Mouse (Mus musculus) myocyte (in vitro differentiated cells): Measurements from ENCODE around the gene Ptprm. TPM values are rescaled to one million over a fixed set of nuclear protein-coding genes. Genes with fewer than 3 reads are reported as not detected.

Experiments used
- H3K27me3 ChIP-seq: one replicate; pipeline ENCODE4 v1.6.1; 2011; ENCODE audit not compliant: control insufficient read depth, insufficient read depth, insufficient read length
- H3K36me3 ChIP-seq: one replicate; pipeline ENCODE4 v1.6.1; 2011; ENCODE audit not compliant: control insufficient read depth, insufficient read depth
- H3K4me2 ChIP-seq: one replicate; pipeline ENCODE4 v1.6.1; 2011; ENCODE audit warnings: low read depth, control low read depth
- H3K4me3 ChIP-seq: one replicate; pipeline ENCODE4 v1.5.1; 2011; ENCODE audit warnings: mild to moderate bottlenecking, control low read depth, moderate library complexity
- H3K79me2 ChIP-seq: one replicate; pipeline ENCODE4 v1.6.1; 2011; ENCODE audit not compliant: control insufficient read depth, insufficient read depth
- H3ac ChIP-seq: one replicate; pipeline ENCODE4 v1.6.1; 2011; ENCODE audit not compliant: control insufficient read depth, insufficient read length
- CEBPB ChIP-seq: IDR thresholded peaks from 2 replicates; pipeline ENCODE4 v1.6.1; 2011; ENCODE audit warnings: mild to moderate bottlenecking, moderate library complexity; ENCODE audit not compliant: poor library complexity, insufficient read depth, severe bottlenecking
- E2F4 ChIP-seq: IDR thresholded peaks from one replicate; pipeline ENCODE4 v1.6.1; 2011; ENCODE audit warnings: mild to moderate bottlenecking, control low read depth, moderate library complexity; ENCODE audit not compliant: insufficient read depth
- MAX ChIP-seq: IDR thresholded peaks from one replicate; pipeline ENCODE4 v1.6.1; 2011; ENCODE audit warnings: low read depth, mild to moderate bottlenecking, control low read depth
- MYOD1 ChIP-seq, 3 experiments: IDR thresholded peaks; one replicate each; pipeline ENCODE4 v1.6.1; 2011; ENCODE audit warnings: control low read depth in 2 of 3, low read depth in 2 of 3, mild to moderate bottlenecking in 2 of 3, moderate library complexity in 1 of 3; ENCODE audit not compliant: insufficient read length in 2 of 3, control insufficient read depth in 1 of 3
- MYOG ChIP-seq, 3 experiments: IDR thresholded peaks; one replicate each; pipeline ENCODE4 v1.6.1; 2011; ENCODE audit warnings: control low read depth in 2 of 3, low read depth in 2 of 3, mild to moderate bottlenecking in 2 of 3; ENCODE audit not compliant: insufficient read length in 2 of 3, control insufficient read depth in 1 of 3, insufficient read depth in 1 of 3
- POLR2A ChIP-seq: IDR thresholded peaks from one replicate; pipeline ENCODE4 v1.6.1; 2011; ENCODE audit warnings: low read depth, mild to moderate bottlenecking, control low read depth, moderate library complexity; ENCODE audit not compliant: insufficient read length
- POLR2AphosphoS2 ChIP-seq: IDR thresholded peaks from one replicate; pipeline ENCODE4 v1.6.1; 2011; ENCODE audit warnings: low read depth, control low read depth; ENCODE audit not compliant: insufficient read length
- REST ChIP-seq: IDR thresholded peaks from one replicate; pipeline ENCODE4 v1.6.1; 2011; ENCODE audit warnings: mild to moderate bottlenecking, control low read depth, moderate library complexity; ENCODE audit not compliant: insufficient read depth, insufficient read length
- SRF ChIP-seq: IDR thresholded peaks from one replicate; pipeline ENCODE4 v1.6.1; 2011; ENCODE audit warnings: low read depth; ENCODE audit not compliant: control insufficient read depth, insufficient read length
- TCF12 ChIP-seq: IDR thresholded peaks from one replicate; pipeline ENCODE4 v1.6.1; 2011; ENCODE audit warnings: mild to moderate bottlenecking, control low read depth; ENCODE audit not compliant: poor library complexity, insufficient read depth, severe bottlenecking
- TCF3 ChIP-seq: IDR thresholded peaks from one replicate; pipeline ENCODE4 v1.6.1; 2011; ENCODE audit warnings: low read depth, control low read depth; ENCODE audit not compliant: insufficient read length
- USF1 ChIP-seq: IDR thresholded peaks from one replicate; pipeline ENCODE4 v1.6.1; 2011; ENCODE audit warnings: low read depth, mild to moderate bottlenecking, control low read depth, moderate library complexity
- polyA plus RNA-seq: library from polyadenylated mRNA; unstranded; fragments of >200 nt; fragmentation: generic; extraction: Trizol; gene quantifications from one replicate; pipeline ENCODE4 v1.2.1, GENCODE M21; 2012; ENCODE audit warnings: missing spikeins

The Ptprm gene
- polyA plus RNA-seq, 1 experiment, result 6.5 TPM

- no peaks in the 10 kb centered on the region for H3K27me3 ChIP-seq
- H3K4me3 ChIP-seq, result no peak overlapping the region
- no peak overlapping the region for H3ac ChIP-seq
- no peak overlapping the region for H3K4me2 ChIP-seq
- no peak for TF ChIP-seq TCF12
- TF ChIP-seq TCF3, result no peak
- no peaks in the 10 kb centered on the region for H3K36me3 ChIP-seq
- H3K79me2 ChIP-seq, result no peaks in the 10 kb centered on the region
Observed at GRCm38 (mm10) chr17:66815921-66816320, 538.3 kb downstream of the Ptprm start.

- Histone ChIP-seq H3K36me3 (no peaks in the 10 kb centered on the region), H3K4me2 (no peak overlapping the region), H3K27me3 (no peaks in the 10 kb centered on the region), H3K4me3 (no peak overlapping the region), H3ac (no peak overlapping the region), H3K79me2 (no peaks in the 10 kb centered on the region)
- TF ChIP-seq TCF3 (no peak), TCF12 (no peak), USF1 (no peak), SRF (no peak), POLR2AphosphoS2 (no peak), MYOD1 (IDR thresholded peaks at IDR 0.05; ENCODE audit: control insufficient read depth in 1 of 3, insufficient read length in 2 of 3, low read depth in 2 of 3) (no peak), MAX (no peak), E2F4 (no peak), REST (no peak), MYOG (IDR thresholded peaks at IDR 0.05; ENCODE audit: control insufficient read depth in 1 of 3, insufficient read depth in 1 of 3, insufficient read length in 2 of 3, low read depth in 2 of 3) (no peak), POLR2A (no peak), CEBPB (no peak)
Observed at GRCm38 (mm10) chr17:66813786-66814185, 540.5 kb downstream of the Ptprm start.

GRCm38 (mm10) chr17:66813346-66813745 is 540.9 kb downstream of the Ptprm start:
- no peaks in the 10 kb centered on the region for H3K79me2 ChIP-seq
- no peaks in the 10 kb centered on the region for H3K36me3 ChIP-seq
- no peak overlapping the region for H3K4me2 ChIP-seq
- H3K4me3 ChIP-seq, result no peak overlapping the region
- no peak overlapping the region for H3ac ChIP-seq
- TF ChIP-seq USF1 (no peak), TCF3 (no peak)
- no peaks in the 10 kb centered on the region for H3K27me3 ChIP-seq

- H3K4me3 ChIP-seq, result no peak overlapping the region
- TF ChIP-seq TCF3 (no peak), MYOG (IDR thresholded peaks at IDR 0.05; ENCODE audit: control insufficient read depth in 1 of 3, insufficient read depth in 1 of 3, insufficient read length in 2 of 3, low read depth in 2 of 3) (no peak), MAX (no peak), REST (no peak), CEBPB (no peak), TCF12 (no peak), E2F4 (no peak), MYOD1 (IDR thresholded peaks at IDR 0.05; ENCODE audit: control insufficient read depth in 1 of 3, insufficient read length in 2 of 3, low read depth in 2 of 3) (no peak), POLR2A (no peak), USF1 (no peak), POLR2AphosphoS2 (no peak), SRF (no peak)
- no peaks in the 10 kb centered on the region for H3K27me3 ChIP-seq
- H3K36me3 ChIP-seq, result no peaks in the 10 kb centered on the region
- H3ac ChIP-seq, result no peak overlapping the region
- no peak overlapping the region for H3K4me2 ChIP-seq
- H3K79me2 ChIP-seq, result no peaks in the 10 kb centered on the region
Observed at GRCm38 (mm10) chr17:66809786-66810185, 544.5 kb downstream of the Ptprm start.

GRCm38 (mm10) chr17:66808186-66808585 is 546.1 kb downstream of the Ptprm start:
- Histone ChIP-seq H3K4me2 (no peak overlapping the region), H3K79me2 (no peaks in the 10 kb centered on the region), H3K27me3 (no peaks in the 10 kb centered on the region), H3K36me3 (no peaks in the 10 kb centered on the region), H3ac (no peak overlapping the region), H3K4me3 (no peak overlapping the region)
- TF ChIP-seq CEBPB (no peak), POLR2AphosphoS2 (no peak), REST (no peak), MAX (no peak), E2F4 (no peak), USF1 (no peak), TCF12 (no peak), MYOD1 (IDR thresholded peaks at IDR 0.05; ENCODE audit: control insufficient read depth in 1 of 3, insufficient read length in 2 of 3, low read depth in 2 of 3) (no peak), TCF3 (no peak), POLR2A (no peak), SRF (no peak), MYOG (IDR thresholded peaks at IDR 0.05; ENCODE audit: control insufficient read depth in 1 of 3, insufficient read depth in 1 of 3, insufficient read length in 2 of 3, low read depth in 2 of 3) (no peak)
